Mouse (Mus musculus): ENCODE measurements around the gene Mpp4.

DNA sequence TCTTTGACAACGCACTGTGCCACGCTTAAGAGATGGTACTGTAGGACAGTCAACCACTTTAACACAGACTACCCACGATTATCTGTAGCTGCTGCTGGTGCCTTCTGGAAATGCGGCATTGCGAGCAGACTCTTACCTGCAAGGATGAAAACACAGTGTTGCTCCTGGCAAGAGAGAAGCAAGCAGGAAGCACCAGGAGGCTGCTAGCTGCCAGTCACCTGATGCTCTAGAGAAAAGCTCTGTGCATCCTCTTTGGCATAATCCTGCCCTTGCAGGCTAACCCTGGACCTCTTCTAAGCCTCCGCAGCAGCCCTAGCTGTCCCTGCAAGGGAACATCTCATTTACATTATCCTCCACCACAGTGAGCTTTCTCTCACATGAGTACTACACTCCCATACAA is 1.8 kb downstream of the Mpp4 start:
- no peak for TF ChIP-seq CEBPB (IDR thresholded peaks at IDR 0.05; ENCODE audit: insufficient read depth, poor library complexity, severe bottlenecking)
- no peak for TF ChIP-seq POLR2A (IDR thresholded peaks at IDR 0.05; ENCODE audit: insufficient read length, low read depth)
- no peak for TF ChIP-seq REST (IDR thresholded peaks at IDR 0.05; ENCODE audit: insufficient read depth, insufficient read length)
- no peak for TF ChIP-seq POLR2AphosphoS2 (IDR thresholded peaks at IDR 0.05; ENCODE audit: insufficient read length, low read depth)
- no peak for TF ChIP-seq USF1 (IDR thresholded peaks at IDR 0.05; ENCODE audit: low read depth)
- TF ChIP-seq MAX (IDR thresholded peaks at IDR 0.05; ENCODE audit: low read depth): no peak
- no peak for TF ChIP-seq MYOD1 (IDR thresholded peaks at IDR 0.05; ENCODE audit: control insufficient read depth in 1 of 3, insufficient read length in 2 of 3, low read depth in 2 of 3)
- no peak for TF ChIP-seq E2F4 (IDR thresholded peaks at IDR 0.05; ENCODE audit: insufficient read depth)
- TF ChIP-seq TCF12 (IDR thresholded peaks at IDR 0.05; ENCODE audit: insufficient read depth, poor library complexity, severe bottlenecking): no peak
- TF ChIP-seq TCF3 (IDR thresholded peaks at IDR 0.05; ENCODE audit: insufficient read length, low read depth): no peak
